Mouse (Mus musculus): ENCODE results near the gene Tmem151a. TPM values are rescaled to one million over a fixed set of nuclear protein-coding genes. Genes with fewer than 3 reads are reported as not detected.

Gene Tmem151a
- polyA plus RNA-seq, 1 experiment from 2014 or later: 8.3 TPM

DNA sequence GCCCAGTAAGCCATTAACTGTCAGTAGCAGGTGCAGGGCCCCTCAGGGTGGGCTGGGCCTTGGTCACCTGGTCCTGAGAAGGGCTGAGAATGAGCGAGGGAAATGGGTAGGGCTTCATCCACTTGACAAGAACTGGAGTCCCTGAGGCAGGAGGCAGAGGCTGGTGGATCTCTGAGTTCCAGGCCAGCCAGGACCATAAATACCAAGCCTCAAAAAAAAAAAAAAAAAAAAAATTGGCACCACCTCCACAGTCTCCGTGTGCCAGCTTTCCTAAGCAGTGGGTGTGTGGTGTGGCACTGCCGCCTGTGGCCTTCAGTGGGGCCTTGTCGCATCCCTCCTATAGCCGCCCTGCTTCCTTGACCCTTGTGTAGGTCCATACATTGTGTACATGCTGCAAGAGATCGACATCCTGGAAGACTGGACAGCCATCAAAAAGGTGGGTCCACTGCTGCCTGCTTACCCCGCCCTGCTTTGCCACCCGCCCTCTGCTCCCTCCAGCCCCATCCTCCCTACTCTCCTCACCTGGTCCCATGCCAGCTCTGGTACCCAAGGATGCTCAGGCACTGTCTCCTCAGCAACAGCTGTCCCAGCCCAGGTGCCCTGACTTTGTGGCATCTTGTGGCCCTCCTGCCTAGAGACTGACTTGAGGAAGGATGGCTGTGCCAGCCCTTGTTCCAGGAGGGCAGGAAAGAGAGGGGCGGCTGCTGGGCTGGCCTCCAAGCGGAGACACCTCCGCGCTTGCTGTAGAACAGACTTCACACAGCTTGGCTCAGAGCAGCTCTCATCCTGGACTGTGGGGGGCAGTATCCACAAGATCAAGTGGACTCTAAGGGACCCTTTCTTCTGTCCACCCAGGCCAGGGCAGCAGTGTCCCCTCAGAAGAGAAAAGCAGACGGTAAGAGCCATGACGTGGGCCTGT, 36.9 kb downstream of the Tmem151a start:
- peaks cover 37% of the 10 kb centered on the region for H3K27me3 ChIP-seq (ENCODE audit: control insufficient read depth, insufficient read depth, low read length)
- H3K4me1 ChIP-seq (ENCODE audit: control insufficient read depth, insufficient read depth, low read length): 0 out of 2 replicates have a peak, but pooled peaks cover 4% of the 10 kb centered on the region
- ATAC-seq (ENCODE audit: low FRiP score, low TSS enrichment): no peak
- H3K36me3 ChIP-seq (ENCODE audit: control insufficient read depth, insufficient read depth, low read length): peaks cover 48% of the 10 kb centered on the region
- H3K9ac ChIP-seq (replicated peaks; ENCODE audit: low read length): no peak overlapping the region
- WGBS: 82% methylated on average over 14 of the region's 14 CpGs
- no peak overlapping the region for H3K27ac ChIP-seq (replicated peaks; ENCODE audit: low read depth, low read length)
- H3K4me2 ChIP-seq (ENCODE audit: low read length): no peak overlapping the region
- no peak for DNase-seq
- no peaks in the 10 kb centered on the region for H3K9me3 ChIP-seq (ENCODE audit: control insufficient read depth, low read length)
- no peak overlapping the region for H3K4me3 ChIP-seq (replicated peaks; ENCODE audit: low read depth, low read length)

DNA sequence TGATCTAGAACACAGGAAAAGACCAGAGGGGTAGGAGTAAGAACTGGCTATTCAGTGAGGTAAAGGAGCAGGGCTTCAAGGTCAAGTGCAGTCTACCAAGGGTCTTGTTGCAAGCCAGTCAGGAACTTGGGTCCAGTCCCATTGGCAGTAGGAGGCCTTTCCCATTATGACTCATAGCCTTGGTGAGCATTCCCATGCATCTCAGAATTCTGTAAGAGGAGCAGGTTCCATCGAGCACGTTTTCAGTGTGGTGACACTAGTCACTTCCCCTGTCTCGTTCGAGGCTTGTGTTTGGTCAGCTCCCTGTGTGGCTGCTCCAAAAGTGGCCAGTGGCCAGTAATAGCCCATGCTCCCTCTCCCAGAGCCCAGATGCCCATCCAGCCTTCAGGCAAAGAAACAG, 39.8 kb downstream of the Tmem151a start:
- DNase-seq: no peak
- Histone ChIP-seq H3K4me3 (replicated peaks; ENCODE audit: low read depth, low read length) (no peak overlapping the region), H3K36me3 (ENCODE audit: control insufficient read depth, insufficient read depth, low read length) (peaks cover 48% of the 10 kb centered on the region), H3K9ac (replicated peaks; ENCODE audit: low read length) (no peak overlapping the region), H3K4me1 (ENCODE audit: control insufficient read depth, insufficient read depth, low read length) (peaks cover 14% of the 10 kb centered on the region), H3K27me3 (ENCODE audit: control insufficient read depth, insufficient read depth, low read length) (peaks cover 9% of the 10 kb centered on the region; the same call in 1 of the 2 replicates), H3K4me2 (ENCODE audit: low read length) (no peak overlapping the region), H3K9me3 (ENCODE audit: control insufficient read depth, low read length) (no peaks in the 10 kb centered on the region), H3K27ac (replicated peaks; ENCODE audit: low read depth, low read length) (no peak overlapping the region)
- ATAC-seq (ENCODE audit: low FRiP score, low TSS enrichment): no peak
- 85% methylated on average over 4 of the region's 4 CpGs for WGBS

DNA sequence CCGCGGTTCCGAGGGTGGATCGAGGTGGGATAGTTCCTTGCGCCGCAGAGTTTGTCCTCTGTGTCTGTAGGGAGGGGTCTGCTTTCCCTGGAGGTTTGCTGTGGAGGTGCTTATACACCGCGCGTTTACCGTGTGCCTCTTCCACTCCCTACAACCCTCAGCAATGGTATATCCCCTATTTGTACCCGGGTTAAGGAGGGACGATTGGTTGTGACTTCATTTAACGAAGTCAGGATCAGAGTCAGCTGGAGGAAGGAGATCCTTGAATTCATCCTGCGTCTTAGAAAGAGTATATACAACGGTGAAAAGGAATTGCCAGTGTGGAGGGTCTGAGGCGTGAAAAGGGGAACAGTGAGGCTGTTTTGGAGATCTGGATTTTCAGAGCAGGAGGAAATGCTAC, 43.7 kb downstream of the Tmem151a start:
- WGBS: 2% methylated on average over 16 of the region's 16 CpGs
- peak overlapping the region; percentile 86 for H3K4me2 ChIP-seq (ENCODE audit: low read length)
- H3K27me3 ChIP-seq (ENCODE audit: control insufficient read depth, insufficient read depth, low read length): no peaks in the 10 kb centered on the region
- peaks cover 19% of the 10 kb centered on the region for H3K36me3 ChIP-seq (ENCODE audit: control insufficient read depth, insufficient read depth, low read length)
- peaks cover 25% of the 10 kb centered on the region for H3K4me1 ChIP-seq (ENCODE audit: control insufficient read depth, insufficient read depth, low read length)
- peak overlapping the region; percentile 79 for H3K9ac ChIP-seq (replicated peaks; ENCODE audit: low read length)
- no peaks in the 10 kb centered on the region for H3K9me3 ChIP-seq (ENCODE audit: control insufficient read depth, low read length)
- no peak for ATAC-seq (ENCODE audit: low FRiP score, low TSS enrichment)
- peak overlapping the region; percentile 89 for H3K4me3 ChIP-seq (replicated peaks; ENCODE audit: low read depth, low read length)
- no peak for DNase-seq
- peak overlapping the region; percentile 70 for H3K27ac ChIP-seq (replicated peaks; ENCODE audit: low read depth, low read length)

DNA sequence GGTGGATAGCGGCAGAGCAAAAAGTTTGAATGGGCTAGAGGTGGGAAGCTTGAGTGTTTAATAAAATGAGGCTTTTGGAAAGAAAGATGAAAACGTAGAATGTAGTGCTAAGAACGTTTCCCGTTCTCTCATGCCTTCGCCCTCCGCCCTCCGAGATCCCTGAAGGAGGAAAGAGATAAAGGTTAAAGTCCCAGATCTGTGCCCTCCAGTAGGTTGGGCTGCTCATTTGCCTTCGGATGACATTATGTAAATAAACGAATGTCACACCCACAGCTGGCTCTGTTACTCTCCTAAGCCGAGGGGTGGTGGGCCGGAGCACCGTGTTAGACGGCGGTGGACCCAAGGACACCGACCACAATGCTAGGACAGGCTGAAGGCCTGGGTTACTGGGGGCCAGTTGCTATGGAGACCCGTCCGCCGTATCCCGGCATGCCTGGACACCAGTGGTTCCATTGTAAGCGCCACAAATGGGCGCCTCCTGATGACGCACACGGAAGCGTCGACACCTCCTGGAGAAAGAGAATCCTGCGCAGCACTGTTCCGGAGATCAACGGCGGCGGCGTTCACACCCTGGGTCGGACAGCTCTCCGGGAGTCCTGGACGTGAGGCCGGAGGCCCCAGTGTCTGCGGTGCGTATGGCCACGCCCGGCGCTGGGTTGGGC, 44.3 kb downstream of the Tmem151a start, which contains the start of gene Brms1:
TSS of gene Brms1 (plus strand) at position 493 of the 662 bp plus-strand sequence.
- H3K36me3 ChIP-seq (ENCODE audit: control insufficient read depth, insufficient read depth, low read length): peaks cover 13% of the 10 kb centered on the region
- ATAC-seq (ENCODE audit: low FRiP score, low TSS enrichment): peak; percentile 76
- DNase-seq: peak; percentile 99
- peak within 1 kb of the TSS; percentile 89 for H3K4me3 ChIP-seq (replicated peaks; ENCODE audit: low read depth, low read length)
- no peaks in the 10 kb centered on the region for H3K27me3 ChIP-seq (ENCODE audit: control insufficient read depth, insufficient read depth, low read length)
- H3K4me2 ChIP-seq (ENCODE audit: low read length): peak within 1 kb of the TSS; percentile 86
- H3K27ac ChIP-seq (replicated peaks; ENCODE audit: low read depth, low read length): peak within 1 kb of the TSS; percentile 70
- peaks cover 25% of the 10 kb centered on the region for H3K4me1 ChIP-seq (ENCODE audit: control insufficient read depth, insufficient read depth, low read length)
- no peaks in the 10 kb centered on the region for H3K9me3 ChIP-seq (ENCODE audit: control insufficient read depth, low read length)
- WGBS: 7% methylated on average over 40 of the region's 40 CpGs
- peak within 1 kb of the TSS; percentile 94 for H3K9ac ChIP-seq (replicated peaks; ENCODE audit: low read length)

DNA sequence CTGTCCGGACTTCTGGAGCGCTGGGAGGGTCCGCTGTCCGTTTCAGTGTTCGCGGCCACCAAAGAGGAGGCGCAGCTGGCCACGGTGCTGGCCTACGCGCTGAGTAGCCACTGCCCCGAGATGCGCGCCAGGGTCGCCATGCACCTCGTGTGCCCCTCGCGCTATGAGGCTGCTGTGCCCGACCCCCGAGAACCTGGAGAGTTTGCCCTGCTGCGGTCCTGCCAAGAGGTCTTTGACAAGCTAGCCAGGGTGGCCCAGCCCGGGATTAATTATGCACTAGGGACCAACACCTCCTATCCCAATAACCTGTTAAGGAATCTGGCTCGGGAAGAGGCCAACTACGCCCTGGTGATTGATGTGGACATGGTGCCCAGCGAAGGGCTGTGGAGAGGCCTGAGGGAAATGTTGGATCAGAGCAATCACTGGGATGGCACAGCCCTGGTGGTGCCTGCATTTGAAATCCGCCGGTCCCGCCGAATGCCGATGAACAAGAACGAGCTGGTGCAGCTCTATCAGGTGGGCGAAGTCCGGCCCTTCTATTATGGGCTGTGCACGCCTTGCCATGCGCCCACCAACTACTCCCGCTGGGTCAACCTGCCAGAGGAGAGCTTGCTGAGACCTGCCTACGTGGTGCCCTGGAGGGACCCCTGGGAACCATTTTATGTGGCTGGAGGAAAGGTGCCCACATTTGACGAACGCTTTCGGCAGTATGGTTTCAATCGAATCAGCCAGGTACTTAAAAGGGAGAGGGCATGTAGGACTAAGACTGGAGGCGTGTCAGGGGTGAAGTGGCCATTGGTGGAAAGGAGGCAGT, 45.8 kb downstream of the Tmem151a start:
- Histone ChIP-seq H3K9ac (replicated peaks; ENCODE audit: low read length) (peak overlapping the region; percentile 94), H3K36me3 (ENCODE audit: control insufficient read depth, insufficient read depth, low read length) (0 out of 2 replicates have a peak, but pooled peaks cover 4% of the 10 kb centered on the region), H3K4me1 (ENCODE audit: control insufficient read depth, insufficient read depth, low read length) (peaks cover 25% of the 10 kb centered on the region), H3K4me3 (replicated peaks; ENCODE audit: low read depth, low read length) (peak overlapping the region; percentile 89), H3K4me2 (ENCODE audit: low read length) (peak overlapping the region; percentile 86), H3K27me3 (ENCODE audit: control insufficient read depth, insufficient read depth, low read length) (no peaks in the 10 kb centered on the region), H3K9me3 (ENCODE audit: control insufficient read depth, low read length) (no peaks in the 10 kb centered on the region), H3K27ac (replicated peaks; ENCODE audit: low read depth, low read length) (peak overlapping the region; percentile 86)
- peak; percentile 28 for DNase-seq
- WGBS: 11% methylated on average over 41 of the region's 41 CpGs
- no peak; the same call in 1 of the 2 replicates for ATAC-seq (ENCODE audit: low FRiP score, low TSS enrichment)

DNA sequence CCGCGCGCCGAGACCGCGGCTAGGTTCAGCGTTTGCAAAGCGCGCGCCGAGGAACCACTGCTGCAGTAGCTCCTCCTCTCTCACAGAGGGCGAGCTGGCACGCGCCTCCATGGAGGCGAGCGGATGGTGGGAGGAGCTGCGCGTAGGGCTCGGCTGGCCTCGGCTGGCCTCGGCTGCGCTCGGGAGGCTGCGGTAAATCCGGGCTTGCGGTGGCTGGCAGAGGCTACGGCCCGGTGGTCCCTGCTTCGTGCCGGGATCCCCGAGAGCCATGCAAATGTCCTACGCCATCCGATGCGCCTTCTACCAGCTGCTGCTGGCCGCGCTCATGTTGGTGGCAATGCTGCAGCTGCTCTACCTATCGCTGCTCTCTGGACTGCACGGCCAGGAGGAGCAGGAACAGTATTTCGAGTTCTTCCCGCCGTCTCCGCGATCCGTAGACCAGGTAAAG, 46.6 kb downstream of the Tmem151a start, which contains the start of the genes B4gat1 and AC124502.3:
TSS of gene B4gat1 (plus strand) at position 118 of the 448 bp plus-strand sequence.
TSS of gene AC124502.3 (plus strand) at position 183 of the 448 bp plus-strand sequence.
- peak within 1 kb of the TSS; percentile 94 for H3K9ac ChIP-seq (replicated peaks; ENCODE audit: low read length)
- ATAC-seq (ENCODE audit: low FRiP score, low TSS enrichment) (peak; percentile 92), DNase-seq (peak; percentile 97)
- H3K4me1 ChIP-seq (ENCODE audit: control insufficient read depth, insufficient read depth, low read length): peaks cover 25% of the 10 kb centered on the region
- 0 out of 2 replicates have a peak, but pooled peaks cover under 1% of the 10 kb centered on the region for H3K36me3 ChIP-seq (ENCODE audit: control insufficient read depth, insufficient read depth, low read length)
- H3K27ac ChIP-seq (replicated peaks; ENCODE audit: low read depth, low read length): peak within 1 kb of the TSS; percentile 86
- H3K4me2 ChIP-seq (ENCODE audit: low read length): peak within 1 kb of the TSS; percentile 86
- no peaks in the 10 kb centered on the region for H3K9me3 ChIP-seq (ENCODE audit: control insufficient read depth, low read length)
- WGBS: 1% methylated on average over 43 of the region's 44 CpGs
- H3K27me3 ChIP-seq (ENCODE audit: control insufficient read depth, insufficient read depth, low read length): no peaks in the 10 kb centered on the region
- H3K4me3 ChIP-seq (replicated peaks; ENCODE audit: low read depth, low read length): peak within 1 kb of the TSS; percentile 89

DNA sequence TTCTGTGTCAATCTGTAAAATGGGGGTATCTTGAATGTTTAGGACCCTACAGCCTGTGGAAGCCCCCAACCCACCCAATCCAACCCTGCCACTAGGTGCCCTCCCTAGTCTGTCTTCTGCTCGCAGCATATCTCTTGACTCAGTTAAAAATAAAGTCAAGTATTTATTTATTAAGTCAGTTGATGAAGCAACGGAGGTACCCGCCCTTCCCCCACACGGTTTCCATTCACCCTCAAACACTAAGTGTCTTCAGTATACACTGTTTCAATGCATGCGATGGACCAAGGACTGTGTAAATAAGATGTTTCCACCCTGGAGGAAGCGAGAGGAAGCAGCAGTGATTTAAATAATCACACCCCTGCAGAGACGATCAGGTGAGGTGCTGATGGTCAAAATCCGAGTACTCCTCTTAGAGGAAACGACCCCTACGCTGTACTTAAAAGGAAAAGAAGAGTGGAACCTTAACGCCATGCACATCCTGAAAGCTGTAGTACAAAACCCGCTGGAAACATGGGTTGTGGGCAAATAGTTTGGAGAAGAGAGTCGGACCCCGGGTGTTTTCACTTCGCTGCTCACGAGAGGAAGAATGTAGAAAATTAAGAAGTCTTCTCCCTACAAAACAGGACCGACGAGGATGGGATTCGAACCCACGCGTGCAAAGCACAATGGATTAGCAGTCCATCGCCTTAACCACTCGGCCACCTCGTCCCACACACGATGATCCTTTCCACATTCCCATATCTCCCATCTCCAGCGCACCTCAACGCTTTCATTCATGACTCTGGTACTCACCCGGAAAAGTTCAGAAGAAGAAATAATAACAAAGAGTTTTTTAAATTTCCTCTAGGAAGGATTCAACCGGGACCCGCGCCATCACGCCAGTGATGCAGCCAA, 47.4 kb downstream of the Tmem151a start:
- Histone ChIP-seq H3K9me3 (ENCODE audit: control insufficient read depth, low read length) (no peaks in the 10 kb centered on the region), H3K4me3 (replicated peaks; ENCODE audit: low read depth, low read length) (peak overlapping the region; percentile 89), H3K4me2 (ENCODE audit: low read length) (peak overlapping the region; percentile 86), H3K4me1 (ENCODE audit: control insufficient read depth, insufficient read depth, low read length) (peaks cover 25% of the 10 kb centered on the region), H3K27me3 (ENCODE audit: control insufficient read depth, insufficient read depth, low read length) (no peaks in the 10 kb centered on the region), H3K36me3 (ENCODE audit: control insufficient read depth, insufficient read depth, low read length) (no peaks in the 10 kb centered on the region), H3K27ac (replicated peaks; ENCODE audit: low read depth, low read length) (peak overlapping the region; percentile 86), H3K9ac (replicated peaks; ENCODE audit: low read length) (peak overlapping the region; percentile 94)
- DNase-seq (peak; percentile 90), ATAC-seq (ENCODE audit: low FRiP score, low TSS enrichment) (peak; percentile 69; the same call in 1 of the 2 replicates)
- 6% methylated on average over 32 of the region's 32 CpGs for WGBS

All from midbrain, embryonic 14.5 days (tissue).